Mouse (Mus musculus) erythroblast, embryonic 14.5 days (primary cell): ENCODE measurements around the gene Ube2r2.

Experiments used
- GATA1 ChIP-seq: IDR thresholded peaks from 2 replicates; pipeline ENCODE4 v1.6.1; 2012; ENCODE audit warnings: low read length, inconsistent platforms, mixed read lengths
- TAL1 ChIP-seq: IDR thresholded peaks from 3 replicates; pipeline ENCODE4 v1.6.1; 2012; ENCODE audit warnings: low read length, inconsistent platforms, mixed read lengths

GRCm38 (mm10) chr4:41129406-41129805 is 6.1 kb upstream of the Ube2r2 start:
- no peak for TF ChIP-seq GATA1
- no peak for TF ChIP-seq TAL1
